Mouse (Mus musculus): ENCODE results near the gene Tpgs1. TPM values are rescaled to one million over a fixed set of nuclear protein-coding genes. Genes with fewer than 3 reads are reported as not detected.

Tpgs1 gene
- 76.0 and 138 TPM in 2 replicates for polyA plus RNA-seq (2012; rRNA removed)

DNA sequence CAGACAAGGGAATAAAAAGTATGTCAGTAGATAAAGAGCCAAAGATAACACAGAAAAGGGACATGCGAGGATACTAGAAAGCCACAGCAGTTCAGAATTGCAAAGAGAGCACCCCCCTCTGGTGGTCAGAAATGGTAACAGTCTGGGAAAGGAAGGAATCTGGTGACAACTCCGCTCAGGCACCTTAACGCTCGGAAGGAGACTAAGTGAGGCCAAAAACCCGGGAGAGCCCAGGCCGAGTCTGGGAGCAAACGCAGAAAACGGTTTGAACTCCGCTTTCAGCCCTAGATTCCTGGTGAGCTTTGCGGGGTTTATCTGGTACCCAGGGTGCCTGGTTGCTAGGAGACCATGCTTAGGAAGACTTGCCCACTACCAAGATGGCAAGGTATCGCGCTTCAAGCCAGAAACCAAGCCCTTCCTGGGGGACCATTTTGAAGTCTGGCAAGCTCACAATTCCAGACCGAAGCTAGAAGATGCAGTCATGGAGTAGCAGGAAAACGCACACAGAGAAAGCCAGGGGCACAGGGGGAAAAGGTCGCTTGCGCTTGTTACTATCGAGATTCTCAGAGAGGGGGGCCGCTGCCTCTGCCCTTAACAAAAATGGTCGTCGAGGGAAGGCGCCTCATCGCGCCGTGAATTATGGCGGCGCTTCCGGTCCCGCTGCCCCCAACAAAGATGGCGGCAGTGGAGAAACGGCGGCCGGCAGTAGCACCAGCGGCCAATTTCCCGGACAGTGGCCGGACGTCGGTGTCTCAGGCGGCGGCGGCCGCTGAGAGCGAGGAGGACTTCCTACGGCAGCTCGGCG lies at the start of gene Tpgs1:
Tpgs1 (plus strand) TSS at position 599 of the 805 bp plus-strand sequence.
- H3K36me3 ChIP-seq (ENCODE audit: control insufficient read depth, insufficient read depth, low read length): peaks cover 2% of the 10 kb centered on the region; the same call in 1 of the 2 replicates
- TF ChIP-seq POLR2A (IDR thresholded peaks at IDR 0.05; ENCODE audit: low read depth, low read length) (0 out of 2 replicates have a peak, but pooled peaks have one; percentile 49), CTCF (IDR thresholded peaks at IDR 0.05; ENCODE audit: extremely low read depth, insufficient read length, insufficient replicate concordance, low read depth, low read length) (peak; percentile 79; the same call in 1 of the 2 replicates)
- peaks cover 8% of the 10 kb centered on the region for H3K4me1 ChIP-seq (ENCODE audit: control insufficient read depth, insufficient read depth, insufficient read length, low read length)
- under 1% methylated on average over 45 of the region's 45 CpGs for WGBS
- H3K27ac ChIP-seq (ENCODE audit: insufficient read depth, low read depth, low read length): peak within 1 kb of the TSS; percentile 75
- no peaks in the 10 kb centered on the region for H3K27me3 ChIP-seq (ENCODE audit: control insufficient read depth, insufficient read depth, low read length)
- peak within 1 kb of the TSS; percentile 88 for H3K4me3 ChIP-seq (ENCODE audit: low read depth, low read length)

DNA sequence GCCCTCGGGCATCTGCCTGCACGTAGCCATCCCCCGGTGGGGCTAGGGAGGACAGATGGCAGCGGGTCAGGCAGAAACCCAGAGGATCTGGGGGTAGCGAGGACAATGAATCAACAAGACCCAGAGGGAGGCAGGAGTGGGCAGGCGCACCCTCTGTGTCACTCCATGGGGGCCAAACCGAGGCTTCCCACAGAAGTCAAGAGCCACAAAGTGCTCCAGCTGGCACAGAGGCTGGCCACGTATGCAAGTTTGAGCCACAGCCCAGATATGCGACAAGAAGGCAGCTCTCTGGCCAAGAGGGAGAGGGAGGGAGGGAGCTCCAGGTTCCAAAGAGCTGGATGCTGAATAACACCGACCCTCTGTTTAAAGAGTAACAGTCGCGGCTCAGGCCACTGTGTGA lies 45.2 kb upstream of the Tpgs1 start:
- H3K4me3 ChIP-seq (ENCODE audit: low read depth, low read length): no peak overlapping the region
- WGBS: 67% methylated on average over 12 of the region's 12 CpGs
- H3K27ac ChIP-seq (ENCODE audit: insufficient read depth, low read depth, low read length): no peak overlapping the region
- no peaks in the 10 kb centered on the region for H3K36me3 ChIP-seq (ENCODE audit: control insufficient read depth, insufficient read depth, low read length)
- H3K4me1 ChIP-seq (ENCODE audit: control insufficient read depth, insufficient read depth, insufficient read length, low read length): no peaks in the 10 kb centered on the region
- no peaks in the 10 kb centered on the region for H3K27me3 ChIP-seq (ENCODE audit: control insufficient read depth, insufficient read depth, low read length)
- TF ChIP-seq POLR2A (IDR thresholded peaks at IDR 0.05; ENCODE audit: low read depth, low read length): no peak
- no peak for TF ChIP-seq CTCF (IDR thresholded peaks at IDR 0.05; ENCODE audit: extremely low read depth, insufficient read length, insufficient replicate concordance, low read depth, low read length)

DNA sequence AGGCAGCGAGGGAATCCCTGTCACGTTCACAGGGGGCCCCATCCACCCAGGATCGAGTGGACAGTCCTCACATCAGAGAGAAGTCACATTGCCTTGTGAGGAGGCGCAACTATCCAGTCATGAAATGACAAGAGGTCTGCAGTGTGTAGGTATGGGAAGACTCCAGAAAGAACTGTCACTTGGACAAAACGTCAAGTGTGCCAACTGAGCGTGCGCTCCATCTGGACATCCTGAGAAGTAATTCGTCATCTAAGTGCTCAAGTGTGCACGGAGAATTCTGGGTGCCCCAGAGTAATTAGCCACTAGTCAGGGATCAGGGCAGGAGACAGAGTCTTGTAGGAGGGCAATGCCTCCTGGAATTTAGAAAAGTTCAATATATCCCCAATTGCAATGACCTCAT lies 43.8 kb upstream of the Tpgs1 start:
- no peaks in the 10 kb centered on the region for H3K27me3 ChIP-seq (ENCODE audit: control insufficient read depth, insufficient read depth, low read length)
- no peak overlapping the region for H3K27ac ChIP-seq (ENCODE audit: insufficient read depth, low read depth, low read length)
- no peak overlapping the region for H3K4me3 ChIP-seq (ENCODE audit: low read depth, low read length)
- H3K4me1 ChIP-seq (ENCODE audit: control insufficient read depth, insufficient read depth, insufficient read length, low read length): no peaks in the 10 kb centered on the region
- TF ChIP-seq POLR2A (IDR thresholded peaks at IDR 0.05; ENCODE audit: low read depth, low read length) (no peak), CTCF (IDR thresholded peaks at IDR 0.05; ENCODE audit: extremely low read depth, insufficient read length, insufficient replicate concordance, low read depth, low read length) (no peak)
- H3K36me3 ChIP-seq (ENCODE audit: control insufficient read depth, insufficient read depth, low read length): no peaks in the 10 kb centered on the region
- WGBS: 72% methylated on average over 9 of the region's 9 CpGs

DNA sequence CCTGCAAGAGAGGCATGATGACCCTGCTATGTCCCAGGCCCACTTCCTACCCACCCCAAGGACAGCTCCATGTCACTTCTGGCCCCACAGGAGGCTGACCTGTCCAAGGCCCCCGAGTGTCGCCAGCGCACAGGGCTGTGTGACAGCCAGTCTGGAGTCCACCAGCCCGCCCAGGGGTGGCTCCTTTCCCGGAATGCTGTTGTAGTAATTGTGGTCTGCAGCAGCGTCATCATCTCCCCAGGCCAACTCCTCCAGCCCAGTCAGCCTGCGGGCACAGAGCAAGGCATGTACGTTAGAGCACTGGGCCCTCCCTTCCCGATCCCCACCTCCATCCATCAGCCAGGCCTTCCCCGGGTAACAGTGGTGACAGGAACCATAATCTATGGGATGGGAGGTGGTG lies 43.0 kb upstream of the Tpgs1 start:
- TF ChIP-seq POLR2A (IDR thresholded peaks at IDR 0.05; ENCODE audit: low read depth, low read length): no peak
- TF ChIP-seq CTCF (IDR thresholded peaks at IDR 0.05; ENCODE audit: extremely low read depth, insufficient read length, insufficient replicate concordance, low read depth, low read length): no peak
- Histone ChIP-seq H3K27me3 (ENCODE audit: control insufficient read depth, insufficient read depth, low read length) (no peaks in the 10 kb centered on the region), H3K4me3 (ENCODE audit: low read depth, low read length) (no peak overlapping the region), H3K36me3 (ENCODE audit: control insufficient read depth, insufficient read depth, low read length) (no peaks in the 10 kb centered on the region), H3K4me1 (ENCODE audit: control insufficient read depth, insufficient read depth, insufficient read length, low read length) (no peaks in the 10 kb centered on the region), H3K27ac (ENCODE audit: insufficient read depth, low read depth, low read length) (no peak overlapping the region)
- WGBS: 76% methylated on average over 10 of the region's 10 CpGs

DNA sequence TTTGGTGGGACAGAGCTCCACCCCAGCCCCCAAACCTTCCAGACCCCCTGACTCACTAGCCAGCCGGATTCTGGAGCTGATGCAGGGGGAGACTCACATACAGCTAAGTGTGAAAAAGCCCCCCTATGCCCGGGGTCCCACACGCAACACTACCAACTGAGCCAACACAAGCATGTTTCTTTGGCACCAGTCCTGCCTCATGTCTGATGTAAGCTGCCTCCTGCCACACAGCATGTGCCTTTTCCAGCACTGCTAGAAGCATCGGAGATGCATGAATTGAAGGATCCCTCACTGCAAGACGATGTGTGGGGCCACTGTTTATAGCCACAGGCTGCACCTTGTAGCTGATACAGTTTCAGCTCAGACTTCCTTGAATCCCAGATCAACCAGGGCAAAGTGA lies 40.8 kb upstream of the Tpgs1 start:
- Histone ChIP-seq H3K36me3 (ENCODE audit: control insufficient read depth, insufficient read depth, low read length) (no peaks in the 10 kb centered on the region), H3K27ac (ENCODE audit: insufficient read depth, low read depth, low read length) (no peak overlapping the region), H3K27me3 (ENCODE audit: control insufficient read depth, insufficient read depth, low read length) (no peaks in the 10 kb centered on the region), H3K4me1 (ENCODE audit: control insufficient read depth, insufficient read depth, insufficient read length, low read length) (no peaks in the 10 kb centered on the region), H3K4me3 (ENCODE audit: low read depth, low read length) (no peak overlapping the region)
- 83% methylated on average over 5 of the region's 5 CpGs for WGBS
- TF ChIP-seq POLR2A (IDR thresholded peaks at IDR 0.05; ENCODE audit: low read depth, low read length): no peak
- TF ChIP-seq CTCF (IDR thresholded peaks at IDR 0.05; ENCODE audit: extremely low read depth, insufficient read length, insufficient replicate concordance, low read depth, low read length): no peak

GRCm38 (mm10) chr10:79631432-79631831 lies 37.7 kb upstream of the Tpgs1 start:
- H3K27ac ChIP-seq (ENCODE audit: insufficient read depth, low read depth, low read length): no peak overlapping the region
- TF ChIP-seq CTCF (IDR thresholded peaks at IDR 0.05; ENCODE audit: extremely low read depth, insufficient read length, insufficient replicate concordance, low read depth, low read length) (no peak), POLR2A (IDR thresholded peaks at IDR 0.05; ENCODE audit: low read depth, low read length) (no peak)
- H3K36me3 ChIP-seq (ENCODE audit: control insufficient read depth, insufficient read depth, low read length): no peaks in the 10 kb centered on the region
- no peaks in the 10 kb centered on the region for H3K4me1 ChIP-seq (ENCODE audit: control insufficient read depth, insufficient read depth, insufficient read length, low read length)
- H3K27me3 ChIP-seq (ENCODE audit: control insufficient read depth, insufficient read depth, low read length): no peaks in the 10 kb centered on the region
- WGBS: 71% methylated on average over 4 of the region's 4 CpGs
- H3K4me3 ChIP-seq (ENCODE audit: low read depth, low read length): no peak overlapping the region

- Histone ChIP-seq H3K4me3 (ENCODE audit: low read depth, low read length) (no peak overlapping the region), H3K27me3 (ENCODE audit: control insufficient read depth, insufficient read depth, low read length) (peaks cover 14% of the 10 kb centered on the region), H3K27ac (ENCODE audit: insufficient read depth, low read depth, low read length) (no peak overlapping the region), H3K36me3 (ENCODE audit: control insufficient read depth, insufficient read depth, low read length) (no peaks in the 10 kb centered on the region), H3K4me1 (ENCODE audit: control insufficient read depth, insufficient read depth, insufficient read length, low read length) (no peaks in the 10 kb centered on the region)
- 75% methylated on average over 17 of the region's 17 CpGs for WGBS
- TF ChIP-seq CTCF (IDR thresholded peaks at IDR 0.05; ENCODE audit: extremely low read depth, insufficient read length, insufficient replicate concordance, low read depth, low read length) (no peak), POLR2A (IDR thresholded peaks at IDR 0.05; ENCODE audit: low read depth, low read length) (no peak)
Measured at GRCm38 (mm10) chr10:79633006-79633777, 36.0 kb upstream of the Tpgs1 start.

Data from small intestine, adult 2 months (tissue).